Mouse (Mus musculus): ENCODE measurements around the gene Auts2.

GRCm38 (mm10) chr5:132426342-132426741 is 116.8 kb downstream of the Auts2 start:
- no peak for TF ChIP-seq GATA1 (IDR thresholded peaks at IDR 0.05; ENCODE audit: low read length)
- no peak for TF ChIP-seq TAL1 (IDR thresholded peaks at IDR 0.05; ENCODE audit: low read length)
